Mouse (Mus musculus) cortical plate, adult 2 months (tissue): Measurements from ENCODE around the gene Lmo2.

Source experiments
- CTCF ChIP-seq: fragments of 200-500 bp; IDR thresholded peaks from 2 replicates; pipeline ENCODE4 v1.5.1; 2011; ENCODE audit warnings: mild to moderate bottlenecking, control low read depth, low read length; ENCODE audit not compliant: insufficient read depth; ENCODE audit errors: extremely low read depth
- POLR2A ChIP-seq: fragments of 200-500 bp; IDR thresholded peaks from 2 replicates; pipeline ENCODE4 v1.6.1; 2011; ENCODE audit warnings: mild to moderate bottlenecking, low read length, control low read depth; ENCODE audit not compliant: insufficient read depth; ENCODE audit errors: extremely low read depth

DNA sequence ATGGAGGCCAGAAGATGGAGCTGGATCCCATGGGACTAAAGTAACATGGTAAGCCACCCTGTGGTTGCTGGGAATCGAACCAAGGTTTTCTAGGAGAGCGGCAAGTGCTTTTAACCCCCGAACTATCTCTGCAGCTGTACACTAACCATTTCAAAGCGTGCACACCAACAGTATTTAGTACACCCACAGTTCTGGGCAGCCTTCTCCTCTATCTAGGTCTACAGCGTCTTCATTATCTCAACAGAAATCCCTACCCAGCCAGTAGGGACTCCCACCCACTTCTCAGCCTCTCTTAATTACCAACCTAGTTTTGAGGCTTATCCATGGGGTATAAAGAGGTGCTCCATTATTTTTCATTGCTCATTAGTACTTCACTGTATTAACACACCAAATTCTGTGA lies 41.7 kb upstream of the Lmo2 start:
- no peak for TF ChIP-seq CTCF
- TF ChIP-seq POLR2A, result no peak
